ENCODE assay signal across 15 mouse cellular contexts in genomic region chr3:63115216-63115615, GRCm38 (mm10).
"Had no signal": no experiment of that assay in that cellular context is flagged by ENCODE, and none has a peak within 500 bp of the region (broad histone marks: within the 10 kb centered on the region; RNA-seq: fewer than 3 reads in every experiment).

No protein-coding gene starts in this region.

- H3K27ac ChIP-seq: layer of hippocampus, adult 2 months; limb, embryonic 15.5 days; liver, embryonic 14.5 days; lung, embryonic 15.5 days had no signal

- H3K9ac ChIP-seq: limb, embryonic 15.5 days; liver, embryonic 14.5 days; liver, postnatal 0 days; lung, embryonic 15.5 days had no signal

- H3K4me3 ChIP-seq: layer of hippocampus, adult 2 months; limb, embryonic 15.5 days; lung, embryonic 15.5 days had no signal

- H3K4me1 ChIP-seq: limb, embryonic 15.5 days; lung, embryonic 15.5 days had no signal

- H3K4me2 ChIP-seq: limb, embryonic 15.5 days; liver, embryonic 11.5 days; lung, embryonic 15.5 days; midbrain, embryonic 11.5 days had no signal

- H3K9me3 ChIP-seq: limb, embryonic 15.5 days; lung, embryonic 15.5 days had no signal

- DNase-seq: kidney, adult 8-10 months; kidney, postnatal 25 days; layer of hippocampus, adult 9-11 months; liver, postnatal 0 days; lung, postnatal 14 days; lung, postnatal 4 days; midbrain, embryonic 14.5 days; thymus, adult 18-20 months; thymus, postnatal 36 days had no signal

- H3K36me3 ChIP-seq: limb, embryonic 15.5 days; lung, embryonic 15.5 days had no signal

- ATAC-seq: liver, postnatal 0 days had no signal

- H3K27me3 ChIP-seq: limb, embryonic 15.5 days; lung, embryonic 15.5 days had no signal
